Mouse (Mus musculus) cerebellum, postnatal 36 days (tissue): ENCODE data around the gene Tnfrsf1a.

Source experiments
- DNase-seq, 2 experiments: peaks; one replicate each; pipeline ENCODE4 v3.0.0; 2021 to 2022; ENCODE audit warnings: mixed read lengths in 2 of 2

The Tnfrsf1a gene

DNA sequence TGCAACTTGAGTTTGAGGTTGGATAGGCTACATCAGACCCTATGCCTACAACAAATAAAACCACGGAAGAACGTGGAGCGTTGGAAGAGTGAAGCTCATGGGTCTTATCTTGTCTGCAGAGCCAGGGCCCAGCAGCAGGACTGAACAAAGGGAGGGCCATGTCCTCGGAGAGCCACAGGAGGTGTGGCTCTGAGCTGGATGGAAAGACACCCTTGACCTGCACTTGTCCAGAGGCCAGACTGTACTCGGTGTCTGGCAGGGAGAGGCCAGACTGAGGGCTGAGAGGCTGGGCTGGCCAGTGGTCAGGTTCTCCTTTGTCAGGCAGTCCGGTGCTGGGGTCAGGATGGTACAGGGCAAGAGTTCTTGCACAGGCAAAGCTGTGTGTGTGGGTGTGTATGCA lies 23.8 kb upstream of the Tnfrsf1a start:
- no peak for DNase-seq

DNA sequence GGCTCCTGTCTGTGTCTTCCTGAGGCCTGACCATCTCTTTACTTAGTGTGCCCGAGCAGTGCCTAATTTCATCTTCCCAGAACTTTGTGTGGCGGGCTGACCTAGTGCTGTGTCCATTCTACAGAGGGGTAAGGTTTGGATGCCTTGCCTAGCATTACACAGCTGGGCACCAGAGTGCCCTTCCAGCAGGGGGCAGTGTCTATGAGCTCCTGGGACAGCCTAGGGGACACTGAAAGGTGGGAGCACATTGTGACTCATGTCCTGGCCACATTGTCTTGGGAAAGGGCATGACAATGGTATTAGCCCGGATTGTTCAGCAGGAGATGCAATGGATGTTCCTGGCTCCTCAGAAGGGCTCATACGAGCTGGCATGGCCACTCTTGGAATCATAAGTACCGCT lies 20.9 kb upstream of the Tnfrsf1a start:
- no peak for DNase-seq

DNA sequence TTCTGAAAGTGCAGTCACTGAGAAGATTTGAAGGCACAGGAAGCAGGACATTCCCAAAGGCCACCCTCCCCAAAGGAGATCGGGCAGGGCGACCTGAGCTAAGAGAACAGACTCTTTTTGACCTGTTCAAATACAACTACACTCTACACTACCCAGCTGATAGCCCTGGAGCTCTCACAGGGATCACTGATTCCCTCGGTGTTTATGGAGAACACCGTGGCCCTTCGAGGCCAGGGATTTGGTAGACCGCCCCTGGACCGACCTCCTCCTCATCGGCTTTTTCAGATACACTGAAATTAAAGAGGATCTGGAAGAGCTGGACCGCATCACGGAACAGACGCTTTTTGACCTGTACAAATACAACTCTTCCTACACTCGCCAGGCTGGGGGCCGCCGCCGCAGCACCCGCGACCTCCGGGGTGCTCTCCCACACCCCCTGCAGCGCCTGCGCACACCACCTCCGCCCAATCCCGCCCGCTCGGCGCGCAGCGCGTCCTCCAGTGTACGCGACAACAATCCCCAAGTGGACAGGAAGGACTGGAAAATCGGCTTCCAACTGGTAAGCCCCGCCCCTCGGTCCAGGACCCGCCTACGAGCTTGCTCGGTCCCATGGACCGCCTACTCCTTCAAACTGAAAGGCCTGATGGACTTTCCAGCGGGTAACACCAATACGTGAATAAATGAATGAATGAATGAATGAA lies 18.4 kb upstream of the Tnfrsf1a start:
- peak; percentile 36 to 53 for DNase-seq

DNA sequence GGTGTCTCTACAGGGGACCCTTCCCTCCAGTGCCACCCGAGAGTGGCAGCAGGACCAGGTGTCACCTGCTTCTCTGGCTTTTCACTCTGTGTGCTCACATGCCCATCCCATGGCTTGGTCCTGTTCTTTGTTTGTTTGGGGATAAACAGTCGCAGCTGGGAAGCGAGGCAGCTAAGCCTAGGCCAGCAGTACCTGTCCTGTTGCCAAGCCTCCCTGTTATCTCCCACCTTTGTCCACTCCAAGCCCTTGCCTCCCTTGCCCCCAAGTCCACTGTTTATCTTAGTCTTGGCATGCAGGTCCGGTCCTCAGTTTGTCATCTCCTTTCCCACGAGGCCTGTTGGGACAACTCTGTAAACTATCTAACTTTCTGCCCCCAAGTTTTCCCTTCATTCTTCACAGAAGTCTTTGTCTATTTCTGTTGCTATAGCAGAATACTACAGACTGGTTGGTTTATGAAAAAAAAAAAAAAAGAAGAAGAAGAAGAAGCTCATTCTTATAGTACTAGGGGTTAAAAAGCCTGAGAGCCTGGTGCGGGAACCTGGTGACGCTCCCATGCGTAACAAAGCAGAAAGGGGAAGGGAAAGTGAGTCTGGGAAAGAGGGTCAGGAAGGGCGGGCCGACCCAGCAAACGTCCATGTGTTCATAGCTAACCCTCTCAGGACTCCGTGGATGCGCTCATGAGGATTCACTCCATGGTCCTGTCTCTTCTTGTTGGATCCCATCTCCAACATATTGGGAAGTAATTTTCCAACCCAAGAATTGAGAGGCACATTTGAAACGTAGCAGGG lies 15.9 kb upstream of the Tnfrsf1a start:
- DNase-seq, result no peak

DNA sequence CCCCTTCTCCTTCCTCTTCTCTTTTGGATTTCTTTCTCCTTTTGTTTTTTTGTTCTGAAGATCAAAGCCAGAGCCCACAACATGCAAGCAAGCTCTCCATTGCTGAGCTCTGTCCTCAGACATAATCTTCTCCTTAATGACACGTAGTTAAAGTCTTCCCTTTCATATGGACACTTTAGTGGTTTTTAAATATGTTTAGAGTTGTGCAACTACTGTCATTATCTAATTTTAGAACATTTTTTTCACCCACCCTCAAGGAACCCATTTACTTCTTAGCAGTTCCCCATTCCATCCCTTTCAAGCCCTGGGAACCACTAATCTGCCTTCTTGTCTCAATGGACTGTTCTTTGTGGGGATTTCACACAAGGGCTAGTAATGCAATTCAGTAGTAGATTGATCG lies 14.8 kb upstream of the Tnfrsf1a start:
- DNase-seq, result no peak

DNA sequence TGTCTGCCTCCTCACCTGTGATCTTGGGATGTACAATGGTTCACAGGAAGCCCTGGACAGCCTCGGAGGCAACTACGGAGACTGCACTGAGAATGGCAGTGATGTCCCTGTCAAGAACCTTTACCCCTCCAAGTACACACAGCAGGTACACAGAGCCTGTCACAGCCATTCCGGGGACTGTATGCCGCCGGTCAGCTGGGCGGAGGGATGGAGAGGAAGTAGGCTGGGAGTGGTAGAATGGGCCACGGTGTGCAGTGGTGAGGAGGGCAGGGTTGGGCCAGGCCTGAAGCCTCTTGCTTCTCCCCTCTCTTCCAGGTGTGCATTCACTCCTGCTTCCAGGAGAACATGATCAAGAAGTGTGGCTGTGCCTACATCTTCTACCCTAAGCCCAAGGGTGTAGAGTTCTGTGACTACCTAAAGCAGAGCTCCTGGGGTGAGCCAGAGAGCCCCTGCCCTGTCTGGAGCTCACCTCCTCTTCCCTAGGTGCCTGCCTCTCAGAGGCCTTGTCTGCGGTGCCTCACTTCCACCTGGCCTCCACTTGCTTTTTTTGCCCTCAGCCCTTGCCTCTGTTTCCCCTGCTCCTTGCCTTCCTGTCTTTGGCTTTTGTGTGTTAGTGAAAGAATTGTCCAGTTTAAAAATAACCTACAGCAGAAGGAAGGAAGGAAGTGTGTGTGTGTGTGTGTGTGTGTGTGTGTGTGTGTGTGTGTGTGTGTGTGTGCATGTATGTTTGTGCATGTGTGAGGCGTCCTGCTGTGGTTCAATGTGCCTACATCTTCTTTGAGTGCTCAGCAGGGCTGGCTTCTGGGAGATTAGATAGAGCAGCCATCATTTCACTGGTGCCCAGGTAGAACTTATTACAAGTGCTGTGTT lies 10.1 kb upstream of the Tnfrsf1a start:
- DNase-seq, result no peak

DNA sequence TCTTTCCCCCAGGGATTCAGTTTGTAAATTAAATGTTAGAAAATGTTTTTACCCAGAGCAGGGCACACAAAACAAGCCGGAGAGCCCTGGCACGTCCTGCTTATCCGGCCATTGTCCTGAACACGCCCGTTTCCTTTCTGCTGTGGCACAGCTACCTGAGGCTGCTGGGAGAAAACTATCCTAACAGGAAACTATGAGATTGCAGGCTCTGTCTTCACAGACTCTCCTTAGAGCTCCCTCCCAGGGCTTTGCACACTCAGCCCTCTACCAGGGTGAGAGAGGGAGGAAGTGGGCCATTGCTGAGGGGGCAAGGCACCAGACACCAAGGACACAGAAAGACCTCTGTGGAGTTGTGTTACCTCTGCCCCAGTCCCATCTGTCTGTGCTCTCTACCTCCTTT lies 8.9 kb upstream of the Tnfrsf1a start:
- DNase-seq, result no peak

DNA sequence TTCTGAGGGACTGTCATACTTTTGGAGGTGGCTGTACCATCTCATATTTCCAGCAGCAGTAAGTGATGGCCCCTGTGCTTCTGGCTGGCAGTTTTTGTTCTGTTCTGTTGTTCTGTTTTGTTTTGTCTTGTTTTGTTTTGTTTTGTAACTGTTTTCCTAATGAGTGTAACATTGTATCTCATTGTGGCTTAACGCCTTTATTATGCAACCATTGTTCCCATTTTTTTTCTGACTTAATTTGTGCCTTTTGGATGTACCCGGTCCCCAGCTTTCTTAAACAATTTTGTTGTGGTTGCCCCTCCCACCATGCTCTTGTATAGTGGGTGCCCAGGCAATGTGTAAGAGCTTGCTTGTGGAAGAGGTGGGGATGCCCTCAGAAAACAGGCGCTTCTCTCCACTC lies 7.0 kb upstream of the Tnfrsf1a start:
- DNase-seq, result no peak

DNA sequence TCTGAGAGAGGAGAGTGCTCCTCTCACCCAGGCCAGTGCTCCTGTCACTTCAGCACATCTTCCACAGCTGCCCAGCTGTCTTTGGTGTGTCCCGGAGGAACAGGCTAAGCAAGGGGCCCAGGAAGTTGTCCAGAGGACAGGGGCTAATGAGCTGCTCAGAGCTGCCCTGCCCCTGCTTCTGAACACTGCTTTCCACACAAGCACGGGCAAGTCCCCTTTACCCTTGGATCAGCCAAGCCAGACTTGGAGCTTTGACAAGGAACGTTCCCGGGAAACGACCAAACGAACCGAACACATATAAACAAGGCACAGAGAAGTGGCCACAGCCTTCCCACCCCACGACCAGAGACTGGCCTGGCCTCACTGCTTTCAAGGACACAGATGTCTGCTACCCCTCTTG lies 5.1 kb upstream of the Tnfrsf1a start:
- DNase-seq, result no peak

DNA sequence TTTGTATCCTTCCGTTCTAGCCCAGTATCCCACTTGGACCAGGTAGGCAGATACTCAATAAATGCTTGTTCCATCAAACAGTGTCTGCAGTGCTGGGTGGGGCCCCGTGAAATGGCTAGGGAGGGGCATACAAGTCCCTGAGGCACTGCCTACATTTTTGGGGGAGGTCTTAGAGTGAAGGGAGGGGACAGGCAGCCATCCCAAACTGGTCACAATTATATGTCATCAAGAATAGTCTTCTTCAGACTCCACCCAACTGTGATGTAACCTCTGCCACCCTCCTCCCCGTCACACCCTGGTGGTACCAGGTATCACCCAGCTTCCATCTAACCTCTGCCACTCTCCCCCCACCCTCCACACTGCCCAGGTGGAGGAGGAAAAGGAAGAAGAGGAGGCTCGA lies 4.3 kb upstream of the Tnfrsf1a start:
- no peak for DNase-seq

DNA sequence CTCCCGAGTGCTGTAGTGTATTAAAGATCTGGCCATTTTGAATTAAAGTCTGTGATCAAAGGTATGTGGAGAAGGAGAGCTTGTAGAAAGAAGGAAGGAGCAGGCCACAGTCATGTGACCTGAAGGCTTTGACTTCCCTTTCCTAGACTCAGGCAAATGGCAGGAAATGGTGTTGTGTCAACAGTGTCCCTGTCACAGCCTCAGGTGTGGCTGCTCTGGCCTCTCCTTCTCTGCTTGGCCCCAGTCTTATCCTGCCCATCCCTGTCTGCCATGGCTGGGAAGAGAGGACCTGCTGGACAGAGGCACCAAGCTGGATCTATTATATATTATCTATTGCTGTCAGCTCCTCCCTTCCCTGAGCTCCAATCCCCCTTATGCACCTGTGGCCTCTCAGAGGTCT lies 3.5 kb upstream of the Tnfrsf1a start:
- DNase-seq, result no peak

DNA sequence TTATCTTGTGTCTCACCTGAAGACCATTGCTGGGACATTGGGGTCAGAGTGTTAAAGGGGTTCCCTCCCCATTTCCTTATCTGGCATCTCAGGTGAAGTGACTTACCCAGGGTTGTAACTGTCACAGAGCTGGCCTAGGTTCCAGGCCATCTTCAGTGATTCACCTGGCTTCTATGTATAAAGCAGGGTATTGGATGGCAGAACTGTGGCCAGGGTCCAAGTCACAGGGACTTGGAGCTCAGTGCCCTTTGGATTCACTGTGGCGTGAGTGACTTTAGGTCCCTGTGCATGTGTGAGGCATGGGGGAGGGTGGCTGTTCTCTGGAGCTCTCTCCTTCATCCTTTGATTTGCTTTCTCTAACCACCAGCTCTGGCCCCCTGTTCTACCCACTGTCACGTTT lies 3.1 kb upstream of the Tnfrsf1a start:
- DNase-seq, result no peak

DNA sequence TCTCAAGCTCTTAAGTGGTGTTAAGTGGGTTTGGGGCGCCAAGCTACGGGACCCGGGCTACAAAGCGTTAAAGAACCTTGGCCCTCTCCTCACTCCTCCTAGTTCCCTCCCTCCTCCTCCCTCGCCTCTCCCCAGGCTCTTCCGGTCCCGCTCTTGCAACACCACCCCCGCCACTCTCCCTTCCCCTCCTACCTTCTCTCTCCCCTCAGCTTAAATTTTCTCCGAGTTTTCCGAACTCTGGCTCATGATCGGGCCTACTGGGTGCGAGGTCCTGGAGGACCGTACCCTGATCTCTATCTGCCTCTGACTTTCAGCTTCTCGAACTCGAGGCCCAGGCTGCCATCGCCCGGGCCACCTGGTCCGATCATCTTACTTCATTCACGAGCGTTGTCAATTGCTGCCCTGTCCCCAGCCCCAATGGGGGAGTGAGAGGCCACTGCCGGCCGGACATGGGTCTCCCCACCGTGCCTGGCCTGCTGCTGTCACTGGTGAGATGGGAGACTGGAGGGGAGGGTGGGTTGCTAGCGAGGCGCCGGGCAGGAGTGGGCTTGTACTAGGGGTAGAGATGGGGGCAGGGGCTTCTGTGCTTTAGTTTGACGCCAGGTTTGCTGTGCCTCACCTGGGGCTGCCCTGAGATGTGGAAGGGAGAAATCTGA lies 541 bp downstream of the Tnfrsf1a start:
- DNase-seq, result no peak

DNA sequence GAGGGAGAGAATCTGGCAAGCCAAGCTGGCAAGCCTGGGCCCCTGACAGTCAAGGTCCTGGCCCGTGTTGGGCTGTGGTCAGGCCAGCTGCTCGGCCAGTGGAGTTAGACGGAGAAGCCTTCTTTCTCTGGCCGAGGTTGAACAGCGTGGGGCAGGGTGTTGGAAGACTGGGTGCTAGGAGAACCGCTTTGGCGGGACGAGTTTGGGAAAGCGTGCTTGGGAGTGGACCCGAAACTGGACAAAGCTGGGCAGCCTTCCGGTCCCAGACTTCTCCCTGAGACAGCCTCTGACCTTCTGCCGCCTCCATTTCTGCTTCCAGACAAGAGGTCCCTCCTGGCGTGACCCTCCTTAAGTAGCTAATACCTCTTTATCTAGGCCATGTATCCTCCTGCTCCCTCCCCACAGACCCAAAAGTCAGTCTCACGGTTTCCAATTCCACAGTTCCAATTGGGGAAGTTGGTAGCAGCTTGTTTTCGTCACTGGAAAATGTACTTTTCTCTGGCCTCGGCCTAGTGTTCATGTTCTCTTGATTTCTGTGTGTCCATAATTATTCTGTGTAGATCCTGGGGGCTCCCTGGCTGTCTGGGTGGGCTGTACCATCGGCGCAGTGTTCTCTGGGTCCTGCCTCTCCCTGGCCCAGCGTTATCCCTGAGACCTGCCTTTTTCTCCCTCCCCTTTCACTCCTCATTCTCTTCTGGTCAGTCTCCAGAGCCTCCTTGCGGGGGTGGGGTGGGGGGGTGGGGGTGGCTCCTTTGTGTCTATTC lies 1.3 kb downstream of the Tnfrsf1a start:
- DNase-seq, result no peak

DNA sequence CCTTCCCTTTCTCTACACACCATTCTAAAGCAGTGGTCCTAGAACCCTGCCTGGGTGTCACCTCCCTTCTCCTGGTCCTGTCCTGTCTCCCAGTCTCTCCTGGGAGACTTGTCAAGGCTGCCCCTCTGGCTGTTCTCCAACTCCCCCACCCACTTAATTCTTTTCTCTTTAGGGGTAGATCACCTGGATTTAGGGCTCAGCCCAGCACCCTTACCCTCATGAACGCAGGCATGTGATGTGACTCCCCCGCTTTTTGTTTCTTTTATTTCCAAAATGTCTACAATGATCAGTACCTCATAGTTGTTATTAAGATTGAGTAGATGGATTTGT lies 1.8 kb downstream of the Tnfrsf1a start:
- DNase-seq, result no peak

DNA sequence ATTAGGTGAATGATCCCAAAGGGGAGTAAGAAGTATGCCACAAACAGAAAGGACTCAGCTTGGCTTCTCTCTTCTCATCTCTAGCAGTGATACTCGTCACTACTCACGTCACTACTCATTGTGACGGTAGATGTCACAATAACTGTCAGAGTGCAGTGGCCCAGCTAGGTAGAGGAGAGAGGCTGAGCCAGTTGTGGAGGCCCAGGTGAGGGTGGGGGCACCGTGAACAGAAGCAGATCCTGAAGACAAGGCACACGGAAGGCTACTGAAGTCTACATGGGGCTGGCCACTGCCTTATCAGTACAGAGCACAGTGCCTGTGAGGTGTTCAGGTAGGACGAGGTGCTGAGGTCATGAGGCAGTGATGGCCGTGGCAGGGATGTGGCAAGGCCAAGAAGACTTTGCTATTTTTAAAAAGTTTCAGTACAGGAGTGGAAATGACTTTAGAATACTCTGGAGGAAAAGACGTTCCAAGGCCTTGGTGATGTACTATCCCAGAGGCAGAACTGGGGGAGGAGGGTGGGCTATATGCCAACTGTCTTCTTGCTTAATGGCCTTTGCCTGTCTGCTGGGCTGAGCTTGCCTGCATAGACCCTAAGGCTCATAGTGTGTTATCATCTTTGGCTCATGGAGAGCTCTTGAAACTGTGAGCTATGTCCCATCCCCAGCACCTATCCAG lies 2.3 kb downstream of the Tnfrsf1a start:
- DNase-seq, result no peak

DNA sequence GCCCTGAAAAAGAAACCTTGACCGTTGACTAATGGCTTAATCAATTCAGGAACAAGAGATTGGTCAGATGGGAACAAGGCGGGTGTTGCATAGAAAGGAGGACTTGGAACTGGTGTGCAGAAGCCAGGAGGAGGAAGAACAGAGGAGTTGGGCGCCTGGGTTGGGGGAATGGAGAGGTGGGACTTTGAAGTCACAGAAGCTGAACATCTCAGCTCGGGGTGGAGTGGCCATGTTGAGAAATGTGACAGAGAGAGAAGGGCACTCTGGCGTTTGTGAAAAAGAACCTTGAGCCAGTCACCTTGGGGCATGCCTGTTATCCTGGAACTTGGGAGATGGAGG lies 2.9 kb downstream of the Tnfrsf1a start:
- DNase-seq, result no peak

DNA sequence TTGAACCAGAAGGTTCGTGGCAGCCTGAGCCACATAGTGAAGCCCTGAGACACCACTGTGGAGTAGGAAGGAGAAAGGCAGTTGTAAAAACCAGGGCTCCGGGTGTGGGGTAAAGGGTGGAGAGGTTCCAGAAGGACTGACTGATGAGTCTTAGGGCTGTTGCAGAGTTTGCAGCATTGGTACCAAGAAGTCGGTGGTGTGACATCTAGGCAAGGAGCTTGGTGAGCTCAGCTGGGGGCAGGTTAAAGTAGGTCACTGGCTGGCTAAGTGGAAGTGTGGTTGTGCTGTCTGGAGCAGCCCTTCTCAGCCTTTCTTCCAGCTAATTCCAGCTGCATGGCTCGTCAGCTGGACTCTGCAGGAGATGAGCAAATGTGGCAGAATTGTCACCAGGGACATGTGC lies 3.6 kb downstream of the Tnfrsf1a start:
- no peak for DNase-seq

DNA sequence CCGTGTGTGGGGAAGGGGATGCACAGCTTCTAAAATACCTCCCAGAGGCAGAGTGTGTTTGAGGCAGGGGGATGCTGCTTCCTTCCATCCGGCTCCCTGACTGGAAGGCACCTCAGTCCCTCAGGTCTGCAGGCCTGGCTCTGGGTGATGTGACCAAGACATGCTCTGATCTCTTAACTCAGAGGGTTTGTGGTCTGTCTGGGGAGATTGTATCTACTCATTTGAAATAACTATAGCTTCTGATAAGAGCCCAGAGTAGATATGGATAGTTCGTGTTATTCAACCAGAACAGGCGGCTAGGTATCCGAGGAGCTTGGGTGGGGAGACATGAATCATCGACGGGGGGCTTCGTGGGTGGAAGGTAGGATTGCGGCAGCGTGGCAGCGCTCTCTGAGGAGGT lies 4.1 kb downstream of the Tnfrsf1a start:
- DNase-seq, result no peak

DNA sequence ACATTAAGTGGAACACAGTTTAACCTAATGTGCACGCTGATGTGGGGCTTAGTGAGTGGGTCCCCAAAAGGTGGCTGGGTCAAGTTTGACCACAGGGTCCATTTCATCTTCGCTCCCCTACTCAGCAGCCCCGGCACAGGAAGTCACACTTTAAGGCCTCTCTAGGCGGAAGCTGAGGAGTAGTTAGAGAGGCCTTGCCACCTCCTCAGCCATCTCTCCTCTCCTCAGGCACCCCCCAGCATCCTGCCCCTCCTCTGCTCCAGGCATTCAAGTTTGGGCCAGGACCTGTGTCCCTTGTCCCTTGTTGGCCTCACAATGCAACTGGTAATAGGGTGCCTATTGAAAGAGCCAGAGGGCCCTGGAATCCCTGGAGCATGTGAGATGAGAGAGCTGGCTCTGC lies 4.5 kb downstream of the Tnfrsf1a start:
- no peak for DNase-seq

DNA sequence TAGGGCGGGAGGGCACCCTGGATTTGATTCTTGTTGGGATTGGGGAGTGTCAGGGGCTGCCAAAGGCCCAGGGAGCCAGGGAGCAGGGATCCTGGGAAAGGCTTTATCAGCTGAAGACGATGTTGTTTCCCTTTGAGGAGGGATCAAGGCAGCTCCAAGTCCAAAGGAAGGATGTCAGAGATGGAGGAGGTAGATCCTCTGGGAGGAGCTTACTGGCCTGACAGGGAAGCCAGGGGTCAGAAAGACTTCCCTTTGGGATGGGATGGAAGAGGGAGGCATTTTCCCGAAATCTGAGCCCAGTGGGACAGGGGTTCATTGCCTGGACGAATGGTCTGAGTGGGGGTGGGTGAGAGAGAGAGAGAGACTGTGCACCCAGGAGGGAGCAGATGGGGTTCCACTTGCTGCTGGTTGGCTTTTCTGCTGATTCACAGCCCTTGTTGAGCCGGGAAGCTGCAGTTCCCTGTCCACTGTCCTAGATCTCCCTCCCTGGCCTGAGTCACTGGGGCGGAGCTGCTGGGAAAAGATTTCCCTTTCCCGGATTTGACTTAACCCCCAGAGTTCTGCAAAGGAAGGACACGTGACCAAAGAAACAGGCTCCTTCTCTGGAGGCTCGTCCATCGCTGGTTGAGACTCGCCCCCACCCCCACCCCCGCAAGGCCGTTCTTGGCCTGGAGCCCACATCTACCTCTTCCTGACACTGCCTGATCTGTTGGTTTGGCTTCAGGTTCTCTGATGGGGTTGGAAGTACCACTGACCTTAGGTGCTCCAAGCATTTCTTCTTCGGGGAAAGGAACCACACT lies 5.4 kb downstream of the Tnfrsf1a start:
- no peak for DNase-seq
